Mouse (Mus musculus) spleen, embryonic (tissue): ENCODE results near the gene Snapc3.

ENCODE experiments used
- CTCF ChIA-PET: fragments of 350-600 bp; sonication (Branson Sonifier 250); formaldehyde crosslinking; loops from one replicate; lab custom pipeline; 2022; lab: Charles Lee

The Snapc3 gene

DNA sequence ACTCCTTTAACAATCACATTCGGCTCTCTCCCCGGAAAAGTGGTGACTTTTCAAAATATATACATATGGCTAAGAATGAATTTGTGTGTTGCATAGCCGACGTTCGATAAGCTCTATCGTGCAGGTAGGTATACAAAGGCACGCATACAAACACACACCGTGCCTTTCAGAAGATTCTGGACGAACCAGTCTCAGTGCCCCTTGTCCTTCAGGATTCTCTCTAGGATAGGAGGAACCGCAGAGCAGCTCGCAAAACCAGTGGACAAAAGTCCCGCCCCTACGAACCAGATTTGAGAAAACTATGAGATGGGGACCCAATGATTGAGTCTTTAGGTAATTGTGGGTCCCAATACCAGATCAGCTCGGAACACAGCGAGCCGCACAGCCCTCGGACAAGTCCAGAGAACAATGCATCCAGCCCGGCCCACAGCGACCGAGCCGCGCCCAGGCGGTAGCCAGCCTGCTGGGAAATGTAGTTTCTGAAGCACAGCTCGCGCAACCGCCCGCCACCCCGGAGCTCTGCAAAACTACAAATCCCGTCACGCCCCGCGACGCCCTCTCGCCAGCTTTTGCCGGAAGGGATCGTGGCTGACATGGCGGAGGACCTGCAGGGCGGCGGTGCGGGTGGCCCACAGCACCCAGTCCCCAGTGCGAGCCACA, at the start of gene Snapc3:
Gene Snapc3 (plus strand): TSS at position 565 of the 660 bp plus-strand sequence.
- CTCF ChIA-PET = no interaction called here

DNA sequence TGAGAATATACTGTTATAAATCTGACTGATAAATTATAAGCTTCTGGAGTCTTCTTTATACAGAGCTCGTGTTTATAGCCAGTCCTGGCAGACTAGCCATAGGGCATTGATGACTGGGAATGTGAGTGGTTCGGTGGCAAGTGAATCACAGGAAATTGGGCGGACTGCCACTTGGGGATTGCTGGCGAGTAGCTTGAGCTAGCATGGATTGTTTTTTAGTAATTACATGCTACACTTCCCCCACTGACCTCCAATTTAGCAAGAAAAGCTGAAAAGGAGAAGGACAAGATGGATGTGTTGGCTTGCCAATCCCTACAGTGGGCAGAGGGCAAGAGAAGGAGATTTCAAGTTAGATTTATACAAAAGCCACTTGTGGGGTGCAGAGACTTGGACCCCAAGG, 44.1 kb upstream of the Snapc3 start:
- CTCF ChIA-PET = no interaction called here

DNA sequence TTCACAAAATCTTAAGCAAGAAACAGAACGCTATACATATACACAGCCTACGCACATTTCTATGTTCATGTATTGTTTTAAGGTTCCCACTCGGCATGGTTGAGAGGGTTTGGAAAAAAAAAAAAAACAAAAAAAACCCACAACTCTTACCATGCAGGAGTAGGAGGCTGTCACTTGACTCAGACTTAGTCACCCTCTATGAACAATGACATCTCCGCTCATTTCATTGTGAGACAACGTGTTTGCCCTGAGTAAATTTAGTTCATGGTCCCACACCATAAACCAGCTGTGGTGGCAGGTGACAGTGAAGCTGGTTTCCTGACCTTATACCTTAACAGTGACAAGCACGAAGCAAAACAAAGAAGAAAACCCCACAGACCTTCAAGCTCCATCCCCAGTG, 41.9 kb upstream of the Snapc3 start:
- CTCF ChIA-PET = no interaction called here

DNA sequence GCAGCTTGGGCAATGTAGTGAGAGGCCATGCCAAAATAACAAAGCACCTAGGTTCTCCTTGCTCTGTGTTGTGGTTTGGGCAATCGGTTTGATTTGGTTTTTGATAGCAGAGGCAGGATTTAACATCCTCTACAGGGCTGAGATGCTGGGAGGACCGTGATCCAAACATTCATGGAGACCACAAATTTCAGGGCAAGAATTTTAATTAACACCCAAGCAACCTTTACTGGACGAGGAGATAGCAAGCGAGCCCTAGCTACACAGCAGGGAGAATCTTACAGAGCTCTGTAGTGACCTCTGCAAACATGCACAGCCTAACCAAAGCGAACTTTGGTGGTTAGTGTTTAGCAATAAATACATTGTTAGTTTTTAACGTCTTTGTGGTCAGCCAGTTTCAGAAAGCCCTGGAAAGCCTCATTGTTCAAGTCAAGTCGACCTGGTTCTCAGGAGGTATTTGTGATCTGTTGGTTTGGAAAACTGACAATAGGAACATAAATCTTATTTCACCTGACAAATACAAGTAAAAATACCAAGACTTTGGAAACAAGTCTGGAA, 41.0 kb upstream of the Snapc3 start:
- CTCF ChIA-PET = no interaction called here

DNA sequence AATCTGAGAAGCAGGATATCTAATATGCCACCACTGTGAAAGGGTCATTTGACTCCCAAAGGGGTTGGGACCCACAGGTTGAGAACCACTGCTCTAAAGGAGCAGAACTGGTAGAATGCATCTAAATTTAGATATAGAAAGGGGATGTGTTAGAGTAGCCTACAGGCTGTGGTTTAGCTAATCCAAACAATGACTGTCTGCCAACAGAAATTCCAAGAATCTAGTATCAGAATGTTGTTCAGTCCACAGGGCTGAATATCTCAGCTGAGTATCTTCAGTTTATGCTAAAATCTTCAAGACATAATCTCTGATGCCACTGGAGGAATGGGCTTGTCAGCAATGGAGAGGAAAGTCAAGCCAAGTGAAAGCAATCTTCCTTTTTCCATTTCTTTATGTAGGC, 38.5 kb upstream of the Snapc3 start:
- CTCF ChIA-PET = interaction anchor here (0.6 kb wide), 1 partner anchor 146 kb away, joined by 4 read pairs; no protein-coding TSS in a partner anchor

DNA sequence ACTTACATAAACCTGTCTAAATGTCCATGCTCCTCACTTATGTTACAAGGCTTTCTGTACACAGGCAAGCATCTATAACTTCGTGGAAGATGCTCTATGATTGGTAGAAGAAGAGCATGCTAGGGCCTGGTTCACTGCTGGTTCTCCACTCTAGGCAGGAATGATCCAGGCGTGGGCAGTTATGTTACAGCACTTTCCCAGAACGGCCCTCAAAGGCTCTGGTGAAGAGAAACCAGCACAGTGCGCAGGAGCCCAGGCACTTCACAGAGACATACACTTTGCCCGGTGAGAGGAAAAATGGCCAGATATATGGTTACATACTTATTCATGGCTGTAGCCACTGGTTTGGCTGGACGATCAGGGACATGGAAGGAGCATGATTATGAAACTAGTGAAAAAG, 37.8 kb upstream of the Snapc3 start:
- CTCF ChIA-PET = no interaction called here

DNA sequence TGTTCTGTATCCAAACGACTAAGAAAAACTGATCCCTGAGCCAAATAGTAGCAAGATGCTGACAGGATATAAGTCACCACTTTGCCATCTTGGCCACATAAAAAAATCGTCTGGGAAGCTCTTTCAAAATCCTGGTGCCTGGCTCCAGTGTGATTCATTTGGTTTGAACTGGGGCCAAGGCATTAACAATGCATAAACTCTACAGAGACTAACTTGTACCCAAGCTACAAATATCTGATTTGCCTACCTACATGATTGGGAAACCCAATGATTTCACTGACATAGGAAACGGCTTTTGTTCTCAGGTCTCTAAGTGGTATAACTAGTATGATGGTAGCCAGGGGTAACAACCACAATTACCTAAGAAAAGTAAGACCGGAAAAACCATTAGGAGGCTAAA, 37.3 kb upstream of the Snapc3 start:
- CTCF ChIA-PET = no interaction called here

DNA sequence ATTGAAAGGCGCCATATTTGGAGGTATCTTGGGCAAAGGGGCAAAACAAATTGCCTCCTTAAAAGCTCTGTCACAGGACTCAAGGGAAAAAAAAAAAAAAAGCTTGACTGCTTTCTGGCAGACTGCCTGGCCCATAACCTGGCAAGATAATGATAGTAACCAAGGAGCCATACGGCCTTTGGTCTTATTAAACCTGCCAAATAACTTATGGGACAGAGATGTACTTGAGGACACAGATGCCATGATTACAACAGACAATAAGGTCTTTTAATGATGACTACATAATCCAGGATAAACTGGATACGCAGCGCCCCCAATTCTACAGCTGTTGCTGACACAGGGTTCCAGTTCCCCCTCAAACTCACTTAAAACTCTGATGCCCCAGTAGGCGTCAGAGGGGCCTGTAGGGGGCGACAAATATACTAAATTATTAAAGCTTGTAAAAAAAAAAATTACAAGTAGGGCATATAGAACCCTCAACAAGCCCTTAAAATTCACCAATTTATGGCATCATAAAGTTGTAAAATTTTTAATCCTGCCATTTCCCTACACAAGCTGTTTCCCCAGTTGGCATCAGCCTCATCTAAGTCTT, 33.5 kb upstream of the Snapc3 start:
- CTCF ChIA-PET = interaction anchor here (0.7 kb wide), 1 partner anchor 53 kb away, joined by 6 read pairs; no protein-coding TSS in a partner anchor

DNA sequence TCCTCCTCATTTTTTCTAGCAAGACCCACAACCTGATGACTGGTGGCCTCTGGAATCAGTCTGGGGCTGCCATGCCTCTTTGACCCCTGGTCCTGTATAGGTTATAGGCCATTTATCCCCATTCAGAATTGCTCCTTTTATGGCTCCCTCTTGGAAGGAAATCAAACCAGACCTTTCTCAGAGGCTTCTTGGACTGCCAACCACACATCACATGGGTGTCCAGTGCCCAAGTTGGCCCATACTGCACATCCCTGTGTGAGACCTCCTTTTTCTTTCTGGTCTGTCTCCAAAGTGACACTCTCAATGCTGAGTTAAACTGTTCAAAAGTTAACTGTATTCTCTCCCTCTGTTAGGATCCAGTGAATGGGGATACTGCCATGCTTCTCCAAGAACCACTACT, 32.4 kb upstream of the Snapc3 start:
- CTCF ChIA-PET = no interaction called here

DNA sequence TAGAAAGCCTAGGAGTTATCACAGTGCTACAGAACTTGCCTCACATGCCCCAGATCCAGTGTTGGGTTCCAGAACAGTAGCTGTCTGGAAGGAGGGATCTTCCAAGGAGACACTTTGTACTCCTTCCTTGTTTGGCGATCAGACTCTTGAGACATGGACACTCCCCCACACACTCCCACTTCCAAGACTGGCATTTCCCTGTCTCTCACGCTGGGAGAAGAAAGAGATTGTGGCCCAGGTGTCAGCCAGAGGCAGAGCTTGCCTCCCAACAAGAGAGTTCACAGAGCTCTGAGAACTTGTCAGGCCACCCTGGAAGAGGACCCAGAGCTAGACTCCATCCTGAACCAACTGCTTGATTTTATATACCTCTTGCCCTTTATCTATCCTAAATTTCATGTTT, 27.0 kb upstream of the Snapc3 start:
- CTCF ChIA-PET = no interaction called here

DNA sequence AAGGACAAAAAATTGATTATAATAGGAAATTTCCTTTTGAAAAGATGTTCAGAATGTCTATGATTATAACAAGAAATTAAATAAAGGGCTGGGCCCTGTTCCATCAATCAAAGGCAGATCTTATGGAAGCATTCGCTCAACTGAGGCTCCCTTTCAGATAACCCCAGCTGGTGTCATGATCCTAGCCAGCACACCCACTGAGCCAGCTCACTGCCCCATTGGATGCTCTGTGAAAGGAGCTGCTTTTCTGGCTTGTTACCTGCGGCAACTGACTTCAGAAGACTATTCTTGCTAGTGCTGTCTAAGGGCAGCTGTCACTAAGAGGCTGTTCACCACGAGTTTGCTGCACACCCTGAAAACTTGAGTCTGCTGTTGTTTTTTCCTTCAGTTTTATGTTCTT, 25.6 kb upstream of the Snapc3 start:
- CTCF ChIA-PET = no interaction called here

DNA sequence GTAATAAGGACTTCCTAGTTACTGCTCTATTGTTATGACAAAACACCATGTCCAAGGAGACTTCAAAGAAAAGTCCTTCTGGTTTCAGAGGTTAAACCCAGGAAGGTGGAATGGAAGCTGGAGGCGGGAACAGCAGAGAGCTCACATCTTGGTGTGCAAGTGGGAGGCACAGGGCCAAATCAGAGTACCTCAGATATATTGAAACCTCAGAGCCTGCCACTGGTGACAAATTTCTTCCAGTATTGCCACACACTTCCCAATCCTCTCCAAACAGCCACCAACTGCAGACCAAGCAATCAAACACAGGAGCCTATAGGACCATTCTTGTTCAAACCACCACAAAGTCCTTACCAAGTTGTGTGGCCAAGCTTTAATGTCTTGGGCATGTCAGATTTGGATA, 23.8 kb upstream of the Snapc3 start:
- CTCF ChIA-PET = no interaction called here

DNA sequence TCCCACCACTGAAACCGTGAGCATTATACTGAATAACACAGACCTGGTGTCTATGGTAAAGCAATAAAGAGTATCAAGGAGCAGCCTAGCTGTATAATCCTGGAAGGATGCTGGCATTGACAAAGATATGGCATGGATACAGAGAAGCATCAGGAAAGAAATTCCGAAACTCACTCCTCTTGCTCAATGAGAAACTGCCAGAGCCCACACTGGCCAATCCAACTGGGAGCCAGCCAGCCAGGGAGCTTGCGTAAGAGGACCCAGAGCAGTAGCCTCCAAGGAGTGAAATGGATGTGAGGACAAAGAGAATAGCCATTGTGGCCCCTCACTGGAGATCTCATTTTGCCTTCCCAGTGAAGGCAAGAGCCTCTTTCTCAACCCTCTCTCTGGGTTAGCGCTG, 21.2 kb upstream of the Snapc3 start:
- CTCF ChIA-PET = interaction anchor here (0.7 kb wide), 1 partner anchor 185 kb away, joined by 5 read pairs; no protein-coding TSS in a partner anchor

DNA sequence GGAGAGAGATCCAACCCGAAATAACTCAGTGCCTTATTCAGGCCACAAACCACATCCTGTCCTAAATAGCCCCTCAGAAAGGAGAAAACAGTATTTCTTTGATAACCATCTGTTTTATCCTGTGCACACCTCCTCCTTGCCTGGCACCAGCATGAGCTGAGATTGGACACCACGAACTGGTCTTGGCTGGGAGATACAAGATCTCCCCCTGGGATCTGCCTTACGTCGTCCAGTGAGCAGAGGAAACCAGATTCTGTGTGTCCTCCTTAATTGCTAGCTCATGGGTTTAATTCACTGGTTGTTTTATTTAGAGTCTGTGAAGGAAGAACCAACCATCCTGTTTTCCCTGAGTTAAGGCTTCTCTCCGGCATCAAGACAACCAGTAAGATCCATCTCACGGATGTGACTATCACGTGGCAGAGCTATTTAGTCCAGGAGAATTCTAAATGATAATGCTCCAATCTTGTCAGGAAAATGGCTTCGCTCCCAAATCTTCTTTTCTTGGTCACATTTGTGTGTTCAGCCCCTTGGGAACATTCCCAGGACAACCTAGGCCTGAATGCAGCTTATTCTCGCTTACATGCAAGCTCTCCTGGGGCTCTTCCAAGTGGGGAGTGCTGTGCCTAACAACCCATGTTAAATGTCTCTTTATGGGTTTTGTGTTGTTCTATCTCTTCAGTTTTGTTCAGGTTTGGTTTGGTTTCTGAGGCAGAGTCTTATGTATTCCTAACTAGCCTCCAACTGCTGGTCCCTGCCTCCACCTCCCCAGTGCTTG, 20.3 kb upstream of the Snapc3 start:
- CTCF ChIA-PET = no interaction called here

DNA sequence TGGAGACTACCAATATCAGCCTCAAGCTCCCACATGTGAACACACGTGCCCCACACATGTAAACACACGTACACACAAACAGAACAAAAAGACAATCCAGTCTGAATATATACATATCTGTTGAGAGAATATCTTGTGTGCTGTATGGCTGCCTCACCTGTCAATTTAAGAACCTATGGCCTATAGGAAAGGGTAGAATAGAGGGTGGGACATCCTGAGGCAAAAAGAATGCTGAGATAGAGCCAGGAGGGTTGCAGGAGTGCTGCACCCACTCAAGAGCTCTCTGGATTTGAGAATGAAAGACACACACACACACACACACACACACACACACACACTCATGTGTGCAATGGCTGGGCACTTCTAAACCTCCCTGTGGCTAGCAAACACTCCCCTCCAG, 19.0 kb upstream of the Snapc3 start:
- CTCF ChIA-PET = no interaction called here

DNA sequence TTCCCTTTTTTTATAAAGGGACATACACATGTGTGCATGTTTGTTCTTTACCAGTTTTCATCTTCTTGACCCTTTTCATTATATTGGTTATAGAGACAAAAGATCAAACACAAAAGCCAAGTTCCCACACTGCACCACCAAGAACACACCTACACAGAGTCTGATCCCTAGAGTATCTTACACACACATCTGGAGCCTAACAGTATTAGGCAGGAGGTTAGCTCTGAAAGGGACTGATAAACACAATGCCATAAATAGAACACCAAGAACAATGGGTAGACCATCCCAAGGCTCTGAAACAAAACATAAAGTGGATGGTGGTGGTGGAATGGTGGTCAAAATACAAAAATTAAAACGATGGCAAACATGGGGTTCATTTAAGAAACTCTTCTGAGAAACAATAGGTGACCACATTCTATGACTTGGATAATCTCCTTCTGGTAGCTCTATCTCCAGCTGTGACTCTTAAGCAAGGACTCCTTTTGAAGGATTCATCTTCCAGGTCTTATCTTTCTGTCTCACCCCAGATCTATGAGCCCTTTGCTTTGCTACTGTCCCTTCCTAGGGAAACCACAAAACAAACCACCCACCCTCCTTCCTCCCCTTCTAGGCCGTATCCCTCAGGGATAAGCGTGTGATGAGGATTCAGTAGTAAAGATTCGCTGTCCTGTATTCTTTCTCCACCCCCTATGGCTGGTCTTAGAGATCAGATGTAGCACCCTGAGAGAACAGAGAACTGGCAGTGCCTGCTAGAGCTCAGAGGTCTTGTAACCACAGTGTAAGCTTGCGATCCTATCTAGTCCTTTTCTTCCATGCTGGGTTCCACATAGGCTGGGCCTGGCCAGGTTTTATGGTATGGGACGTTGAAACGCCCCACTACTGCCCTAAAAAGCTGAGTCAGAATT, 16.6 kb upstream of the Snapc3 start:
- CTCF ChIA-PET = interaction anchor here (0.6 kb wide), 1 partner anchor 589 kb away, joined by 3 read pairs; no protein-coding TSS in a partner anchor

DNA sequence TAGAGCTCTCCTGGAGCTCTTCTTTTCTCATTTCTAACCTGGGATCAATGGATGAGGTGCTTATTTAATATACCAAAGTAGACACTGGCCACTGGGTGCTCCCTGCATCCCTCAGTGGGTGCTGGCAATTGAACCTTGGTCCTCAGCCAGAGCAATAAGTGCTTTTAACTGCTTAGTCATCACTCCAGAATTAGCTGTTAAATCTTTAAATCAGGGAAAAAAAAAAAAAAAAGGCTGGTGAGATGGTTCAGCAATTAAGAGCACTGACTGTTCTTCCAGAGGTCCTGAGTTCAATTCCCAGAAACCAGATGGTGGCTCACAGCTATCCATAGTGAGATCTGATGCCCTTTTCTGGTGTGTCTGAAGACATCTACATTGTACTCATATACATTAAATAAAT, 15.8 kb upstream of the Snapc3 start:
- CTCF ChIA-PET = interaction anchor here (0.6 kb wide), 1 partner anchor 590 kb away, joined by 3 read pairs; no protein-coding TSS in a partner anchor

DNA sequence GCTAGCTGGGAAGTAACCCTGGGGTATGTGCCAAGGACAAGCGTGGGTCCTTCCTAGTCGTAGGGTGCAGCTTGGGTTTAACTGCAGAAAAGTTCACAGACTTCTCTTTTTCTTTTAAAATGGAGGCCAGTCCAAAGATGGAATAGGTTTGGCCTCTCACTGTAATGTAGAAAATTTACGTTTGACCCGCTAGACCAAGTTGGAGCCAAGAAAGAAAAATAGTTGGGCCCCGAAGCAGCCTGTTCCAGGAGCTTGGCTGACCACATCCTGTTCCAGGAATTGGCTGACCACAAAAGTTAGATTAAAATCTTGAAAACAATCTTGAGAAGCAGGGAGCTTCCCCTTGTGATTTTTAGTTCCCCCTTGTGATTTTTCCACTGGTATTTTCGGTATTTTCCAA, 9.8 kb upstream of the Snapc3 start:
- CTCF ChIA-PET = interaction anchor here (0.6 kb wide), 1 partner anchor 122 kb away, joined by 7 read pairs; no protein-coding TSS in a partner anchor

DNA sequence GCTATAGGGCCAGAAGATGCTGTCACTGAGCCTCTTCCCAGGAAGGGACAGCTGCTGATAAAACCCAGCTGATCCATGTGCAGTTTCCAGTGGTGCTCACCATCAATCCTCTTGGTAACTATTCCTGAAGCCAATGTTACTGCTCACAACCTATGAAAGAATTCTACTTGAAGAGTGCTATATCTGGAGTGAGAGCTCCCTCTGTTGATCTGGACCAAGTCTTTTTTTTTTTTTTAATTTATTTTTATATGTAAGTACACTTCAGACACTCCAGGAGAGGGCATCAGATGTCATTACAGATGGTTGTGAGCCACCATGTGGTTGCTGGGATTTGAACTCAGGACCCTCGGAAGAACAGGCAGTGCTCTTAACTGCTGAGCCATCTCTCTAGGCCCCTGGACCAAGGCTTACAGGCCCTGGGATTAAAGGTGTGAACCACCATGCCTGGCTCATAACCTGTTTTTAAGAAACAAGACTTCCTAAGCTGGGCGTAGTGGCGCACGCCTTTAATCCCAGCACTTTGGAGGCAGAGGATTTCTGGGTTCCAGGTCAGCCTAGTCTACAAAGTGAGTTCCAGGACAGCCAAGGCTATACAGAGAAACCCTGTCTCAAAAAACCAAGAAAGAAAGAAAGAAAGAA, 7.5 kb upstream of the Snapc3 start:
- CTCF ChIA-PET = no interaction called here

DNA sequence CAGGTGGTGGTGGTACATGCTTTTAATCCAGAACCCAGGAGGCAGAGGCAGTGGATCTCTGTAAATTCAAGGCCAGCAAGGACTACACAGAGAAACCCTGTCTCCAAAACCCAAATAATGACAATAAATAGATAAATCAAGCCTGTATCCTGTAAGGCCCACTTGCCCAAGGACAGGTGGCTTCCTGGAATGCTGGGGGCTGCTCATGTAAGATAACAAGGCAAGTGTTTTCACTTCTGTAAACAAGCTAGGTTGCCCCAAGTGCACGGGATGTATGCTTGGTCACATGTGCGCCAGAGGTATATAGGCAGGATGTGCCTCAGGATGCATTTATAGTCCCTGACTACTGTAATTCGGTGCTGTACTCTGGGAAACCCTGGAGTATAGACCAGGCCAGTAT, 5.5 kb upstream of the Snapc3 start:
- CTCF ChIA-PET = no interaction called here
